ENCODE assay signal across 8 mouse cellular contexts in genomic region chr12:86894184-86894839, GRCm38 (mm10). TPM values are rescaled to one million over a fixed set of nuclear protein-coding genes. Genes with fewer than 3 reads are reported as not detected.
DNase-seq lines count a peak whose midpoint lies in the region; ATAC-seq and TF ChIP-seq lines count a peak whose summit lies in the region.

No protein-coding gene starts in this region.

- ATAC-seq in Patski: peak; percentile 36
- ATAC-seq in hindbrain, embryonic 13.5 days (ENCODE audit: low FRiP score): peak; percentile 91

- no peaks in the 10 kb centered on the region for H3K36me3 ChIP-seq in hindbrain, embryonic 13.5 days

- no peaks in the 10 kb centered on the region for H3K27me3 ChIP-seq in Patski
- no peaks in the 10 kb centered on the region for H3K27me3 ChIP-seq in hindbrain, embryonic 13.5 days

- CTCF ChIA-PET in Patski (lab: Charles Lee): interaction anchor here (0.9 to 2.1 kb wide), 5 partner anchors 11 to 100 kb away, joined by 3 to 7 read pairs (median 4); no protein-coding TSS in a partner anchor

- peak overlapping the region; percentile 99 for H3K27ac ChIP-seq in hindbrain, embryonic 13.5 days

- H3K9ac ChIP-seq in hindbrain, embryonic 13.5 days: peak overlapping the region; percentile 72

- peaks cover 94% of the 10 kb centered on the region for H3K4me1 ChIP-seq in hindbrain, embryonic 13.5 days (replicated peaks)

- POLR2A ChIA-PET in Patski (lab: Charles Lee): interaction anchor here (0.7 to 3.8 kb wide), 10 partner anchors 9 to 95 kb away, joined by 3 to 25 read pairs (median 4); no protein-coding TSS in a partner anchor

- no peak for DNase-seq in Patski (ENCODE audit: low read depth, low spot score)
- peak; percentile 100 for DNase-seq in cerebellum, postnatal 14 days
- peak; percentile 97 to 98 for DNase-seq in frontal cortex, postnatal 14 days (ENCODE audit: low spot score in 2 of 2)
- DNase-seq in layer of hippocampus, postnatal 14 days (ENCODE audit: low spot score in 2 of 2): peak; percentile 98 to 99
- peak; percentile 99 for DNase-seq in lung, postnatal 10 days
- peak; percentile 97 for DNase-seq in ovary, postnatal 14 days (ENCODE audit: low spot score)
- peak; percentile 96 to 97 for DNase-seq in thymus, postnatal 10 days (ENCODE audit: low spot score in 2 of 2)

- H3K9me3 ChIP-seq in hindbrain, embryonic 13.5 days: no peaks in the 10 kb centered on the region

- no peak for TF ChIP-seq CTCF in Patski (IDR thresholded peaks at IDR 0.05)

- in situ Hi-C loops in Patski (cut with MboI; ENCODE audit: low pct_unique_long_range_greater_than_20kb): loop anchor here (25.0 kb wide), 1 partner anchor 807 kb away; the partner anchor contains the start of genes Ift43 and Tgfb3

- H3K4me2 ChIP-seq in hindbrain, embryonic 13.5 days: peak overlapping the region; percentile 65

- WGBS in hindbrain, embryonic 13.5 days: 0% methylated on average over 22 of the region's 26 CpGs

- peak overlapping the region; percentile 32 for H3K4me3 ChIP-seq in hindbrain, embryonic 13.5 days

RNA-seq across cellular contexts. Expression of gene Irf2bpl, which starts 9.7 kb away (rescaled TPM):
- polyA plus RNA-seq in Patski (2021): 97.1 TPM
- 66.4 and 70.0 TPM in 2 replicates for polyA plus RNA-seq in hindbrain, embryonic 13.5 days (2015; fragmentation: Nextera tagmentation; extraction: Ambion mirVana)
- 10 to 100 TPM; 64.9 to 65.1 TPM for total RNA-seq in layer of hippocampus, postnatal 14 days (2021)

RNA-seq across cellular contexts. Expression of gene Cipc, which starts 52.5 kb away (rescaled TPM):
- 34.8 TPM for polyA plus RNA-seq in Patski (2021)
- polyA plus RNA-seq in hindbrain, embryonic 13.5 days (2015; fragmentation: Nextera tagmentation; extraction: Ambion mirVana): 44.1 and 45.4 TPM in 2 replicates
- total RNA-seq in layer of hippocampus, postnatal 14 days (2021): 10 to 100 TPM; 60.4 to 63.6 TPM
